Mouse (Mus musculus): ENCODE measurements at regions not wholly inside any gene's neighbourhood (a gene's known extent, or its start where the extent isn't known, plus 50 kb on each side); places are given as distances from the start of the nearest gene placed in this dataset.

- TF ChIP-seq CTCF (IDR thresholded peaks at IDR 0.05 in 2 of 3, conservative IDR thresholded peaks at IDR 0.05 in 1 of 3; ENCODE audit: control insufficient read depth in 1 of 3, insufficient read depth in 1 of 3, low read depth in 2 of 3, low read length in 3 of 3, poor library complexity in 1 of 3, severe bottlenecking in 1 of 3) (no peak), RCOR1 (IDR thresholded peaks at IDR 0.05; ENCODE audit: low read depth, low read length) (no peak), MAX (IDR thresholded peaks at IDR 0.05; ENCODE audit: low read length) (no peak), POLR2A (IDR thresholded peaks at IDR 0.05; ENCODE audit: control insufficient read depth in 1 of 2, insufficient read depth in 1 of 2, low read depth in 1 of 2, low read length in 2 of 2, poor library complexity in 1 of 2) (no peak)
Measured at GRCm38 (mm10) chr5:99149904-99150303, 112.8 kb upstream of the Prkg2 start.
